In genomic region chr7:99706341-99707037, GRCm38 (mm10) we compare ENCODE assay signal across 8 mouse cellular contexts. TPM values are rescaled to one million over a fixed set of nuclear protein-coding genes. Genes with fewer than 3 reads are reported as not detected.
DNase-seq lines count a peak whose midpoint lies in the region; ATAC-seq and TF ChIP-seq lines count a peak whose summit lies in the region.

No protein-coding gene starts in this region.

- H3K79me2 ChIP-seq in liver, adult 2 months (ENCODE audit: control insufficient read depth, insufficient read depth, low read length) = no peaks in the 10 kb centered on the region

- no peaks in the 10 kb centered on the region for H3K36me3 ChIP-seq in liver, adult 2 months (ENCODE audit: control insufficient read depth, insufficient read depth, low read length)
- no peaks in the 10 kb centered on the region for H3K36me3 ChIP-seq in liver, embryonic 11.5 days (ENCODE audit: control insufficient read depth, insufficient read depth, low read length)
- H3K36me3 ChIP-seq in kidney, embryonic 14.5 days (ENCODE audit: control insufficient read depth, insufficient read depth, low read length) = no peaks in the 10 kb centered on the region
- no peaks in the 10 kb centered on the region for H3K36me3 ChIP-seq in midbrain, embryonic 16.5 days (ENCODE audit: control insufficient read depth, insufficient read depth, low read length)

- no peak for TF ChIP-seq POLR2A in liver, adult 2 months (IDR thresholded peaks at IDR 0.05; ENCODE audit: extremely low read depth, insufficient read depth, low read length)

- ATAC-seq in liver, embryonic 11.5 days (replicated peaks; ENCODE audit: low FRiP score) = no peak
- ATAC-seq in kidney, embryonic 14.5 days (ENCODE audit: low FRiP score, low TSS enrichment) = 0 out of 2 replicates have a peak, but pooled peaks have one; percentile 59
- no peak for ATAC-seq in midbrain, embryonic 16.5 days

- no peak for TF ChIP-seq CTCF in liver, adult 2 months (IDR thresholded peaks at IDR 0.05; ENCODE audit: low read depth, low read length)

- H3K27me3 ChIP-seq in liver, adult 2 months (ENCODE audit: control insufficient read depth, insufficient read depth, low read length) = no peaks in the 10 kb centered on the region
- peaks cover 10% of the 10 kb centered on the region; the same call in 1 of the 2 replicates for H3K27me3 ChIP-seq in liver, embryonic 11.5 days (replicated peaks; ENCODE audit: control insufficient read depth, insufficient read depth, low read length)
- H3K27me3 ChIP-seq in kidney, embryonic 14.5 days (ENCODE audit: control insufficient read depth, insufficient read depth, low read length) = no peaks in the 10 kb centered on the region
- no peaks in the 10 kb centered on the region for H3K27me3 ChIP-seq in midbrain, embryonic 16.5 days (ENCODE audit: control insufficient read depth, insufficient read depth, low read depth, low read length)

- peaks cover 2% of the 10 kb centered on the region; the same call in 1 of the 2 replicates for H3K4me1 ChIP-seq in liver, adult 2 months (ENCODE audit: control insufficient read depth, insufficient read depth, low read length)
- peaks cover 7% of the 10 kb centered on the region; the same call in 1 of the 2 replicates for H3K4me1 ChIP-seq in liver, embryonic 11.5 days (replicated peaks; ENCODE audit: control insufficient read depth, insufficient read depth, low read length)
- H3K4me1 ChIP-seq in kidney, embryonic 14.5 days (ENCODE audit: control insufficient read depth, insufficient read depth, low read length) = peaks cover 8% of the 10 kb centered on the region; the same call in 1 of the 2 replicates
- H3K4me1 ChIP-seq in midbrain, embryonic 16.5 days (ENCODE audit: control insufficient read depth, insufficient read depth, low read length) = no peaks in the 10 kb centered on the region

- peak overlapping the region; percentile 41 for H3K4me3 ChIP-seq in liver, adult 2 months (ENCODE audit: insufficient read depth, low read depth, low read length)
- no peak overlapping the region for H3K4me3 ChIP-seq in liver, embryonic 11.5 days (ENCODE audit: low read depth, low read length)
- H3K4me3 ChIP-seq in kidney, embryonic 14.5 days (ENCODE audit: low read length) = no peak overlapping the region
- H3K4me3 ChIP-seq in midbrain, embryonic 16.5 days (ENCODE audit: low read depth, low read length) = no peak overlapping the region

- DNase-seq in liver, adult 2 months (ENCODE audit: extremely low read depth, low read depth, low spot score) = peak; percentile 21
- no peak for DNase-seq in liver, embryonic 11.5 days (ENCODE audit: low spot score)
- peak; percentile 78 for DNase-seq in heart, adult 8-10 months (ENCODE audit: low spot score)
- no peak for DNase-seq in testis, postnatal 10 days (ENCODE audit: low spot score)
- DNase-seq in ovary, postnatal 14 days (ENCODE audit: low spot score) = no peak
- no peak for DNase-seq in right cerebral cortex, postnatal 36 days (ENCODE audit: low spot score in 2 of 2)

- H3K27ac ChIP-seq in liver, adult 2 months (replicated peaks; ENCODE audit: insufficient read depth, low read depth, low read length) = peak overlapping the region; percentile 50
- no peak overlapping the region for H3K27ac ChIP-seq in liver, embryonic 11.5 days (ENCODE audit: low read depth, low read length)
- peak overlapping the region; percentile 14; the same call in 1 of the 2 replicates for H3K27ac ChIP-seq in kidney, embryonic 14.5 days (ENCODE audit: low read depth, low read length)
- peak overlapping the region; percentile 23; the same call in 1 of the 2 replicates for H3K27ac ChIP-seq in midbrain, embryonic 16.5 days (ENCODE audit: low read length)

- no peaks in the 10 kb centered on the region for H3K9me3 ChIP-seq in liver, embryonic 11.5 days (ENCODE audit: control insufficient read depth, low read length)
- no peaks in the 10 kb centered on the region for H3K9me3 ChIP-seq in kidney, embryonic 14.5 days (ENCODE audit: control insufficient read depth, low read length)
- no peaks in the 10 kb centered on the region for H3K9me3 ChIP-seq in midbrain, embryonic 16.5 days (replicated peaks; ENCODE audit: control insufficient read depth, low read length, poor library complexity, severe bottlenecking)

- 0 out of 2 replicates have a peak overlapping the region, but pooled peaks have one; percentile 19 for H3K9ac ChIP-seq in liver, adult 2 months (ENCODE audit: low read depth, low read length)
- no peak overlapping the region for H3K9ac ChIP-seq in liver, embryonic 11.5 days (ENCODE audit: low read depth, low read length)
- no peak overlapping the region for H3K9ac ChIP-seq in kidney, embryonic 14.5 days (ENCODE audit: low read depth, low read length)
- no peak overlapping the region for H3K9ac ChIP-seq in midbrain, embryonic 16.5 days (ENCODE audit: low read depth, low read length)

- H3K4me2 ChIP-seq in liver, embryonic 11.5 days = no peak overlapping the region
- H3K4me2 ChIP-seq in kidney, embryonic 14.5 days (replicated peaks; ENCODE audit: low read depth, low read length) = no peak overlapping the region
- 0 out of 2 replicates have a peak overlapping the region, but pooled peaks have one; percentile 11 for H3K4me2 ChIP-seq in midbrain, embryonic 16.5 days (ENCODE audit: low read length)

- WGBS in liver, adult 2 months = 69% methylated on average over 4 of the region's 4 CpGs
- 40% methylated on average over 4 of the region's 4 CpGs for WGBS in liver, embryonic 11.5 days
- 58% methylated on average over 4 of the region's 4 CpGs for WGBS in kidney, embryonic 14.5 days
- 80% methylated on average over 4 of the region's 4 CpGs for WGBS in midbrain, embryonic 16.5 days

RNA-seq across cellular contexts. Expression of gene Slco2b1, which starts 4.7 kb away (rescaled TPM):
- total RNA-seq in liver, adult 2 months (2014; rRNA removed) = 107 and 115 TPM in 2 replicates
- 134 and 139 TPM in 2 replicates for polyA plus RNA-seq in liver, adult 2 months (2012; rRNA removed)
- polyA plus RNA-seq in liver, embryonic 11.5 days (2014; fragmentation: Nextera tagmentation; extraction: Ambion mirVana) = 0.34 and 0.97 TPM in 2 replicates
- 1 to 10 TPM; 8.3 to 9.1 (median 8.9) TPM for total RNA-seq in heart, adult 8-10 months (2022)
- polyA plus RNA-seq in kidney, embryonic 14.5 days (2014; fragmentation: Nextera tagmentation; extraction: Ambion mirVana) = 0.90 and 1.2 TPM in 2 replicates
- polyA plus RNA-seq in midbrain, embryonic 16.5 days (2015; fragmentation: Nextera tagmentation; extraction: Ambion mirVana) = 5.9 and 6.5 TPM in 2 replicates

RNA-seq across cellular contexts. Expression of gene Olfr520, which starts 23.6 kb away (rescaled TPM):
- total RNA-seq in liver, adult 2 months (2014; rRNA removed) = not detected in 2 replicates
- polyA plus RNA-seq in liver, adult 2 months (2012; rRNA removed) = not detected in 2 replicates
- polyA plus RNA-seq in liver, embryonic 11.5 days (2014; fragmentation: Nextera tagmentation; extraction: Ambion mirVana) = not detected in 2 replicates
- under 1 TPM in 1 of 4 experiments, not detected in 3; 0.44 TPM for total RNA-seq in heart, adult 8-10 months (2022)
- polyA plus RNA-seq in kidney, embryonic 14.5 days (2014; fragmentation: Nextera tagmentation; extraction: Ambion mirVana) = not detected in 2 replicates
- not detected in 2 replicates for polyA plus RNA-seq in midbrain, embryonic 16.5 days (2015; fragmentation: Nextera tagmentation; extraction: Ambion mirVana)

RNA-seq across cellular contexts. Expression of gene Olfr521, which starts 56.8 kb away (rescaled TPM):
- not detected in 2 replicates for total RNA-seq in liver, adult 2 months (2014; rRNA removed)
- not detected in 2 replicates for polyA plus RNA-seq in liver, adult 2 months (2012; rRNA removed)
- not detected in 2 replicates for polyA plus RNA-seq in liver, embryonic 11.5 days (2014; fragmentation: Nextera tagmentation; extraction: Ambion mirVana)
- not detected for total RNA-seq in heart, adult 8-10 months (2022)
- polyA plus RNA-seq in kidney, embryonic 14.5 days (2014; fragmentation: Nextera tagmentation; extraction: Ambion mirVana) = not detected in 2 replicates
- not detected in 2 replicates for polyA plus RNA-seq in midbrain, embryonic 16.5 days (2015; fragmentation: Nextera tagmentation; extraction: Ambion mirVana)

Comparison
In these comparisons a context has a peak if more than half of its experiments do, and no peak if none do; other contexts are left out.
1. DNase-seq: peak in liver, adult 2 months (single experiment) and heart, adult 8-10 months (single experiment); none in liver, embryonic 11.5 days (single experiment), testis, postnatal 10 days (single experiment), ovary, postnatal 14 days (single experiment) and right cerebral cortex, postnatal 36 days (0 of 2).
2. RNA of gene Slco2b1, which starts 4.7 kb away (polyA plus RNA-seq): 134 to 139 TPM in liver, adult 2 months; 5.9 to 6.5 TPM in midbrain, embryonic 16.5 days, 0.90 to 1.2 TPM in kidney, embryonic 14.5 days and 0.34 to 0.97 TPM in liver, embryonic 11.5 days; every median in the first group is over 10 times any median in the second.